Mouse (Mus musculus) ES-Bruce4 (cell line): ENCODE measurements around the gene Asb7.

Source experiments
- CTCF ChIP-seq: IDR thresholded peaks from one replicate; pipeline ENCODE4 v1.8.1; 2011; ENCODE audit warnings: low read depth, low read length
- POLR2A ChIP-seq: IDR thresholded peaks from one replicate; pipeline ENCODE4 v1.8.1; 2011; ENCODE audit warnings: low read length; ENCODE audit not compliant: insufficient read depth

- TF ChIP-seq POLR2A (no peak), CTCF (no peak)
Measured at GRCm38 (mm10) chr7:66675800-66676199, 13.6 kb downstream of the Asb7 start.
